Comparison of ENCODE assay signal across 11 mouse cellular contexts in the genomic region with DNA sequence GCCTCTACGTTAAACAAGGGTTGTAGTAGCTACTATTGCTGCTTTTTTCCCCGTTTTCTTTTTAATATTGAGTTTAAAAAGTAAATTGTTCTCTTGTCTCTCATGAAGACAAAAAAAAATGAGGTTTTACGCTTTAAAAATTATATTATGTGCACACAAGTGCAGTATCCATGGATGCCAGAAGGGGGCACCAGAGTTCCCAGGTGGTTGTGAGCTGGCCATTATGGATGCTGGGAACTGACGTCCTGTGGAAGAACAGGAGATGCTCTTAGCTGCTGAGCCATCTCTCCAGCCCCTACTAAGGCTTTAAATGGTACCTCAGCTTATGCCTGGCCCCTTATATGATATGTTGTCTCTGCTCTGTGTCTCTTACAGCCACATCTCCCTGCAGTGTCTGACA.
DNase-seq lines count a peak whose midpoint lies in the region; ATAC-seq and TF ChIP-seq lines count a peak whose summit lies in the region.
"Had no signal": no experiment of that assay in that cellular context is flagged by ENCODE, and none has a peak within 500 bp of the region (broad histone marks: within the 10 kb centered on the region; RNA-seq: fewer than 3 reads in every experiment).

No protein-coding gene starts in this region.

- no peak overlapping the region for H3K4me2 ChIP-seq in intestine, postnatal 0 days (replicated peaks; ENCODE audit: low read depth)
- H3K4me2 ChIP-seq in intestine, embryonic 15.5 days (replicated peaks), result no peak overlapping the region
- no peak overlapping the region for H3K4me2 ChIP-seq in stomach, postnatal 0 days (replicated peaks; ENCODE audit: low read depth)
- H3K4me2 ChIP-seq: heart, embryonic 12.5 days; hindbrain, embryonic 14.5 days had no signal

- CTCF ChIA-PET in Patski (lab: Charles Lee), result no interaction called here

- ATAC-seq in intestine, postnatal 0 days, result no peak
- no peak for ATAC-seq in intestine, embryonic 15.5 days
- ATAC-seq in Patski, result no peak
- ATAC-seq in stomach, postnatal 0 days (ENCODE audit: low FRiP score, low TSS enrichment), result no peak

- no peak for DNase-seq in testis, postnatal 14 days (ENCODE audit: low spot score)
- no peak for DNase-seq in Patski (ENCODE audit: low read depth, low spot score)
- no peak for DNase-seq in stomach, postnatal 0 days (ENCODE audit: low spot score)
- DNase-seq in urinary bladder, postnatal 14 days (ENCODE audit: low spot score), result no peak
- DNase-seq: kidney, postnatal 10 days; spleen, adult 18-20 months had no signal

- TF ChIP-seq CTCF in intestine, postnatal 0 days (IDR thresholded peaks at IDR 0.05; ENCODE audit: low read depth), result peak; percentile 55
- peak; percentile 57; the same call in 1 of the 2 replicates for TF ChIP-seq CTCF in testis, adult 2 months (IDR thresholded peaks at IDR 0.05; ENCODE audit: control insufficient read depth, insufficient read depth, insufficient replicate concordance, low read depth, low read length)
- TF ChIP-seq CTCF in Patski (IDR thresholded peaks at IDR 0.05), result peak; percentile 60
- peak; percentile 51 for TF ChIP-seq CTCF in stomach, postnatal 0 days (IDR thresholded peaks at IDR 0.05; ENCODE audit: low read depth)

- no peak overlapping the region for H3K9ac ChIP-seq in intestine, postnatal 0 days (ENCODE audit: low read depth, low read length)
- no peak overlapping the region for H3K9ac ChIP-seq in intestine, embryonic 15.5 days
- H3K9ac ChIP-seq in stomach, postnatal 0 days (ENCODE audit: low read length), result no peak overlapping the region
- H3K9ac ChIP-seq: heart, embryonic 12.5 days; hindbrain, embryonic 14.5 days had no signal

- no peaks in the 10 kb centered on the region for H3K36me3 ChIP-seq in intestine, postnatal 0 days (ENCODE audit: control insufficient read depth, insufficient read depth)
- no peaks in the 10 kb centered on the region for H3K36me3 ChIP-seq in intestine, embryonic 15.5 days
- H3K36me3 ChIP-seq in testis, adult 2 months (ENCODE audit: control insufficient read depth, insufficient read depth, low read length), result peaks cover 3% of the 10 kb centered on the region
- H3K36me3 ChIP-seq in stomach, postnatal 0 days (ENCODE audit: control insufficient read depth, insufficient read depth, low read length), result no peaks in the 10 kb centered on the region
- H3K36me3 ChIP-seq: heart, embryonic 12.5 days had no signal

- no peaks in the 10 kb centered on the region for H3K27me3 ChIP-seq in intestine, postnatal 0 days (replicated peaks; ENCODE audit: control insufficient read depth, insufficient read depth, low read length)
- H3K27me3 ChIP-seq in intestine, embryonic 15.5 days (replicated peaks), result no peaks in the 10 kb centered on the region
- H3K27me3 ChIP-seq in testis, adult 2 months (ENCODE audit: control insufficient read depth, insufficient read depth, low read length), result no peaks in the 10 kb centered on the region
- H3K27me3 ChIP-seq in Patski, result peaks cover 18% of the 10 kb centered on the region
- no peaks in the 10 kb centered on the region for H3K27me3 ChIP-seq in stomach, postnatal 0 days (ENCODE audit: control insufficient read depth, insufficient read depth, low read length)
- H3K27me3 ChIP-seq: heart, embryonic 12.5 days had no signal

- TF ChIP-seq POLR2A in testis, adult 2 months (IDR thresholded peaks at IDR 0.05; ENCODE audit: control insufficient read depth, low read depth, low read length), result no peak

- no peak overlapping the region for H3K4me3 ChIP-seq in intestine, postnatal 0 days (ENCODE audit: low read depth, low read length)
- H3K4me3 ChIP-seq in intestine, embryonic 15.5 days (replicated peaks), result no peak overlapping the region
- no peak overlapping the region for H3K4me3 ChIP-seq in testis, adult 2 months (ENCODE audit: control insufficient read depth, low read depth, low read length)
- no peak overlapping the region for H3K4me3 ChIP-seq in stomach, postnatal 0 days (ENCODE audit: low read depth, low read length)
- H3K4me3 ChIP-seq: heart, embryonic 12.5 days had no signal

- no peak for TF ChIP-seq EP300 in stomach, postnatal 0 days (optimal IDR thresholded peaks at IDR 0.05)

- H3K27ac ChIP-seq in intestine, postnatal 0 days (ENCODE audit: low read depth, low read length), result no peak overlapping the region
- no peak overlapping the region for H3K27ac ChIP-seq in intestine, embryonic 15.5 days
- H3K27ac ChIP-seq in testis, adult 2 months (ENCODE audit: control insufficient read depth, insufficient read depth, low read depth, low read length), result no peak overlapping the region
- H3K27ac ChIP-seq in stomach, postnatal 0 days (replicated peaks), result no peak overlapping the region
- H3K27ac ChIP-seq: hindbrain, embryonic 14.5 days had no signal

- in situ Hi-C loops in Patski (cut with MboI; ENCODE audit: low pct_unique_long_range_greater_than_20kb), result no loop called here

- POLR2A ChIA-PET in Patski (lab: Charles Lee), result interaction anchor here (0.6 kb wide), 1 partner anchor 389 kb away, joined by 3 read pairs; no protein-coding TSS in a partner anchor

- 68% methylated on average over 4 of the region's 4 CpGs for WGBS in intestine, postnatal 0 days
- 62% methylated on average over 4 of the region's 4 CpGs for WGBS in intestine, embryonic 15.5 days
- WGBS in stomach, postnatal 0 days, result 66% methylated on average over 4 of the region's 4 CpGs

- H3K9me3 ChIP-seq in intestine, postnatal 0 days (ENCODE audit: control insufficient read depth), result no peaks in the 10 kb centered on the region
- H3K9me3 ChIP-seq in intestine, embryonic 15.5 days, result no peaks in the 10 kb centered on the region
- H3K9me3 ChIP-seq in stomach, postnatal 0 days (ENCODE audit: control insufficient read depth, low read length), result no peaks in the 10 kb centered on the region
- H3K9me3 ChIP-seq: heart, embryonic 12.5 days had no signal

- no peaks in the 10 kb centered on the region for H3K4me1 ChIP-seq in intestine, postnatal 0 days (replicated peaks; ENCODE audit: control insufficient read depth, insufficient read depth, low read length)
- H3K4me1 ChIP-seq in intestine, embryonic 15.5 days (replicated peaks), result no peaks in the 10 kb centered on the region
- H3K4me1 ChIP-seq in testis, adult 2 months (ENCODE audit: control insufficient read depth, insufficient read depth, low read length), result no peaks in the 10 kb centered on the region
- no peaks in the 10 kb centered on the region for H3K4me1 ChIP-seq in stomach, postnatal 0 days (replicated peaks; ENCODE audit: control insufficient read depth, insufficient read depth)
- H3K4me1 ChIP-seq: heart, embryonic 12.5 days had no signal
